Mouse (Mus musculus) left cerebral cortex, adult 9 months (tissue): ENCODE measurements at regions not wholly inside any gene's neighbourhood (a gene's known extent, or its start where the extent isn't known, plus 50 kb on each side); places are given as distances from the start of the nearest gene placed in this dataset.

Source experiments
- DNase-seq, 2 experiments: peaks; one replicate each; pipeline ENCODE4 v3.0.0; 2022; ENCODE audit warnings: low spot score in 2 of 2

GRCm38 (mm10) chr15:62901955-62902354 is 943.0 kb downstream of the Gsdmc2 start:
- DNase-seq = peak; percentile 19 to 22

DNA sequence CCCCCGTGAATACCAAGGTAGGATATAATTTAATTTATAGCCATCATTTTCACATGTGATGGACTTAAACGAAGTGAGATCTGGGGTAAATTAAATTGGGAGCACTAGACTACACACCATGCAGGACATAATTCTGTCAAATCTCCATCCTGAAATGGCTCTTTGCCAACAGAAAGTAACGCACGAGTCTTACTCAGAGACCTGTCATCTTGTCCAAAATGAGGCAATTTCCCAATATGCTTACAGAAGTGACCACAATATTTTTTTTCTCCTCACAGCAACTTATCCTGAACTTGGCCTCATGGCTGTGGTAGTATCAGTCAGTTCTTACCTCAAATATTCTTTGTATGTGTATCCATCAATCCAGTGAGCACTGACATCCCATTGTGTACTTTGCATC is 955.2 kb downstream of the Gsdmc2 start:
- no peak for DNase-seq

- DNase-seq = no peak
Measured at GRCm38 (mm10) chr15:62885331-62885730, 959.6 kb downstream of the Gsdmc2 start.

GRCm38 (mm10) chr15:62871082-62871766 is 973.8 kb downstream of the Gsdmc2 start:
- DNase-seq = no peak

GRCm38 (mm10) chr15:62862574-62862973 is 982.4 kb downstream of the Gsdmc2 start:
- no peak for DNase-seq

DNA sequence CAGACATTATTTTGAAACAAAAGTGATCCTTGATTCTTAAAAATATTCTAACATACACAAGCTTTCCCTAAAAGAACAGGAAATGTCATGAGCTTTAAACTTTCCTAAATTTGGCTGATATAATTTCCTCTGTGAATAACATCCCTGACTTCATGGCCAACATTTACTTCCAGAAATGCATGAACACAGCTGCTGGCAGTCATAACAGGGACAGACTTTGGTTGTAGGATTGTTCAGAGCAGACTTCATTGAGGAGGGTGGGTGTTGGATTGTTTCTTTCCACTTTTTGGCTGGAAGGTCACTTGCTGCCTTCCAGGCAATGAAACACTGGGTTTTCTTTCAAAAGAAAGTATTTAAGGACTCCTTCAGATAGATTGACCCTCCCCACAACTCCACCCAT is 983.6 kb downstream of the Gsdmc2 start:
- no peak for DNase-seq

DNA sequence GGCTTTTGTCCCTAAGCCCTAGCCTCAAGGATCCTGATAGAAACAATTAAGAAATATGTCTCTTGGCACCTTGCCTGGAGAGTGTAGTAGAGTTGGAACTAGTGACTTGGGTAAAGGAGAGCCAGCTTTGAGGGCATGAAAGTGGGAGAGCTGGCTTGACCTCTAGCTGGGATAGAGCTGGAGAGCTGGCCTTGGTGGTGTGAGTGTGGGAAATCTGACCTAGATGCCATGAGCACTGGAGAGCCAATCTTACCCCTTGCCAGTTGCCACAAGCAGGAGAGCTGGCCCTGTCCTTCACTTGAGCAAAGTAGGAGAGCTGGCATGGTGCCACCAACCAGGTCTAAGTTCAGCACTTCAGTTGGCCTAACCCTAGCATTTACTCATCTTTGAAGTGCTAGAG is 995.7 kb downstream of the Gsdmc2 start:
- DNase-seq = no peak

DNA sequence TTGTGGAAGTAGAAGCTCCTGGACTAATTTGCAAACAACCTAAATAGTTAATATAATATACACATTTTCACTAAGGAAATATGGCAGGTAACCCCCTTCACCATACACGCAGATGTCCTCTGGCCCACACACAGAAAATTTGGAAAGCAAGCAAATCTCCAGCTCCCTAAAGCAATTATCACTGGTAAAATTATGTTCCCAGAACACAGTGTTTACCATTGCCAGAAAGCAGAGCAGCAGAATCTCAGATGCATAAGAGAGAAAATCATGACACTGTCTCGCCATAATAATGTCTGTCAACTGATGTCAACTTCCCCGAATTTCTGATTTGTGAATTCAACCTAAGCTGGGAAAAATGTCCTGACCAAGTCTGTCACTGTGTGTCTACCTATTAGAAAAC is 999.1 kb downstream of the Gsdmc2 start:
- DNase-seq = no peak

DNA sequence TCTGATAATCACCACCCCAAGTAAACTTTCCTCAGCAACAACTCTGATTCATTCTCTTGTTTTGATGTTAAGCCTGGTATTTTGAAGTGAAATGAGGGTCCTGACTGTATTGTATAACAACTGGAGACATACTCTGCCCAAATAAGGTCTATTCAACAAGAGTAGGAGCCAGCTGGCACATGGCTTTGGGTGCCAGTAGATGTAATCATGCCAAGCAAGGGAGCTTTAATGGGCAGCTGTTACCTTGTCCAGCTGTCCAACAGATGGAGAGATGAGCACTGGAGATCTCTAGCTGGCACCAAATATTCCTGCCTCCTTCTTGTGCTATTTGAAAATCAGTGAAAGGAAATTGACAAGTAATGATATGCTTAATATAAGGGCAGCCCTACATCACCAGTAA is 1019.4 kb downstream of the Gsdmc2 start:
- no peak for DNase-seq

- DNase-seq = no peak
Measured at GRCm38 (mm10) chr15:62823861-62824518, 1021.0 kb downstream of the Gsdmc2 start.

DNA sequence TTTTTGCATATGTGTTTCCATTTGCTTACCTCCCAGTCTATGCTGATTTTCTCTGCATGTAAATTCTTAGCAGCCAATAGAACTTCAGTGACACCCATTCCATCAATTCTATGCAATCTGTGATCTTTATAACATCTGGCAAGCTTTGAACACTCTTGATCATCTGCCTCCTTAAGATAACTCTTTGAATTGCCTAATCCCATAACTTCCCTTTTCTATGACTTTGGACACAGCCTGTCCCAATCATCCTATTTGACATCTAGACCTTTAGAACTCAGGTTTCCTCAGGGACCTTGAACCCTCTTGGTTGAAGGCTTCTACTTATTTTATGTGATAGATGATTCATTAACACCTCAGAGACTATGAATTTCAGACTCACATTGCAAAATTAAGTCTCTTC is 1022.7 kb downstream of the Gsdmc2 start:
- no peak for DNase-seq

DNA sequence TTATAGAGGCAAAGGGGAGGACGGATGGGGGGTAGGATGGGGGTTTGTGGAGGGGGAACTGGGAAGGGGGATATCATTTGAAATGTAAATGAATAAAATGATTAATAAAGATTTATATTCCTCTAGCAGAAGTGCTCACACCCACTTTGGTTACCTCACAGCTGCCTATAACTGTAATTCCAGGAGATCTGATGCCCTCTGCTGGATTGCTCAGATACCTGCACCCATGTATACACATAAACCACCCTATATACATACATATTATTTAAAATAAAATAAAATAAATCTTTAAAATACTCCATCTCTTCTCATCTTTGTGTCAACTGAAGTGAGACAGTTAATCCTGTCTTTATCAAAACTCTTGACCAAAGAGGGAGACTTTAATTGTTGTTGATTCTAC is 1031.9 kb downstream of the Gsdmc2 start:
- DNase-seq = no peak

DNA sequence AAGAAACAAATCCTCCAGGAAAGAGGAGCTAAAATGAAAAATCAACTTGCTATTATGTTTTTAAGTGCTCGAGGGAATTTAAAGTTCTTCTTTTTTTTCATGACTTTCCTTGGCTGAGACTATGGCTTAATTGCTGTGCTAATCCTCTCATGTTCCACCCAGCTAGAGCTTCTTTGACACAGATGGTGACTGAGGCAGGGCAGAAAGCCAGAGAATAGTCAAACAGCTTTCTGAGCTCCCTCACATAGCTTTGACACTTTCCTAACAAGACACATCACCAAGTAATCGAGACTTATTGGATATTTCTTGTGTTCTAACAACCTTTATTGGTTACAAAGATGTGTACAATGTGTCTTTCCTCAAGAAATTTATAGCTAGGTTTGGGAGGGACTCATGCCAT is 1033.0 kb downstream of the Gsdmc2 start:
- peak in 1 of 2 experiments; percentile 2 for DNase-seq

DNA sequence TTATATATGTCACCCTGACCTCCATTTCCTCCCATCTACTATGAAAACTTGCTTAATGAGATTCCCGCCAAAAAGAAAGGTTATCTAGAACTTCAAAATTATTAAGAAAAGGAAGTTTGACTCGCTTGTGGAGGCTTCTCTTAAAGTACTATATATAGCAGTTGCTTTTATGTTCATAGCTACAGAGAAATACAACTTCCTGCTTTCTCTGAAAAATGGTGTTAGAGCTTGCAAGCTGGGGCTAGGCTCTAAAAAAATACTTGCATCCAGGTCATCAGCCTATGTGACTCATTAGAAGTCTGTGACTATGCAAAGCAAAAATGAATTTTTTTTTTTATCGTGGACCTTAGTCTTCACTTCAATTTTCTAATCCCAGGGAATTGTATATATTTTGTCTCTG is 1035.7 kb downstream of the Gsdmc2 start:
- no peak for DNase-seq

DNA sequence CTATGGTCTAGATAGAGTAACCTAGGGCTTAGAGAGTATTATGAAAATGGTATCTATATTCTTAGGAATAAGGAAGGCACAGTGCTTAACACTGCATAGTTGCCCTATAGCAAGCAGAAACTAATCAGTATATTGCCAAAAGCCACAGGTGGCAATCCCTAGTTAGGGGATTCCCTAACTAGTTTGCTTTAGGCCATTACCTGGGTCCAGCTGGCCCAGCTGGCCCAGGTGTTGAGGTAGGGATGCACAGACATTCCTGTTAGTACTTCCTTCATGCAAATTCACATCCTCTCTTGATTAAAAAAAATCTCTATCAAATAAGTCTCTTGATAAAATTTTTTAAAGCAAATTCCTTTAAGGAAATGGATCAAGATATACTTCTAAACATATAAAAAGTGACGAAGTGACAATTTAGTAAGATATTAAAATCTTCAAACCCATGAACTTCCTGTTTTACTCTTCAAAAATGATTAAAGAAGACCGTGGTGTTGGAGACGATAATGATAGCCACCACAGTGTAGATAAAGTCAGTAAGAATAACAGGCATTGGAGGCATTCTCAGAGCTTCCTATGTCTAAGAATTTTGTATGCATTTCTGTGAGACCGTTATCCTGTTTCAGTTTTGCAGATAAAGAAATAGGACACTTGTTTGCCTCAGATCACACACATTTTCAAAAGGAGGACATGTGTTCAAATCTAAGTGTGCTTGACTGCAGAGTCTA is 1036.7 kb downstream of the Gsdmc2 start:
- DNase-seq = no peak

- no peak for DNase-seq
Measured at GRCm38 (mm10) chr15:62807364-62807763, 1037.6 kb downstream of the Gsdmc2 start.

DNA sequence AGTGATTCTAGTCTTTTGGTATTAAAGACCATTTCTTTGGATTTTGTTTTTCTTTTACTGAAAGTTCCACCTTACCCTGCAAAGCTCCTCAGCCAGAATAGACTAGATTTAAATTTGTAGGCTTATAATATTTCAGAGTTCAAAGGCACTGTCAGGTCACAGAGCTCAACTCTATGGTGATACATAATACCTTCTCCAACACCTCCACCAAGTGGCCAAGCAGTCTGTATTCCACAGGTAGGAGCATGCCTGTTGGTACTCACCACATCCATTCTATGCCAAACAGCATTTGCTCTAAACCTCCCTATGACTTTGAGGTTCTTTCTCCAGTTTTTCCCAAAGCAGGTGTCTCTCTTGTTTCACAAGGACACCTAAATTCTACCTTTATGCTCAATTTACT is 1042.2 kb downstream of the Gsdmc2 start:
- no peak for DNase-seq

GRCm38 (mm10) chr15:62798731-62799130 is 1046.2 kb downstream of the Gsdmc2 start:
- DNase-seq = no peak

DNA sequence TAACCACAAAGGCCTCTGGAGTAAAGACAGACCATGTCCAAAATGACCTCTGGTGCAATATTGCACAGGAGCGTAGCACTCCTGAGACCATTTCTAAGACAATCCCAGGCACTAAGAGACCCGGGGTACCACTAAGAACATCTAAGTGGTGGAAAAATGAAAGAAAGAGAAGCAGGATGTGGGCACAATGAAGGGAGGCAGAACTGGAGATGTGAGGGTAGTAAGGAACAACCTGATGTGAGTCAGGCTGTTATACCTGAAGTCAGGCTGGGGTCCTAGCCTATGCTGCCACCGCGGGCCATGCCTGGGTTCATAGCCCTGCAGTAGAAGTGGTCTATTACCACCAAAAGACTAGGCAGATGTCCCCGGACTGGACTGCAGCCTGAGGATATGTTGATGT is 1051.4 kb downstream of the Gsdmc2 start:
- DNase-seq = no peak

- DNase-seq = no peak
Measured at GRCm38 (mm10) chr15:62792084-62792483, 1052.9 kb downstream of the Gsdmc2 start.

DNA sequence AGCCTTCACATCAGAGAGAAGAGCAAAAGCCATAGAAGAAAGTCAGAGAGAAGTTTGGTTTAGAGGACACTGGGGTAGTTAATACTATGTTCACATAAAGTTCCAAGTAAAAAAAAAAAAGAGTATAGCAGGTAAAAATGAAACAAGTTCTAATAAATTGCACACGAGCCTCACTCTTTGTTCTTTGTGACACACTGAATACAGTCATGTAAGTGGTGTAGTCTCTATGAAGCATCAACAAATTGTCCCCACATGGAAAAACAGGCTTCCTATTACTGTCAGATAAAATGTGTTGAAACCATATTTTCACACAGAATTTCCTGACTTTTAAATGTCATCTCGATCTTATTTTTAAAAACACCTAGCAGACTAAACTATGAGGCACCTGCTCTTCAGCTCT is 1057.2 kb downstream of the Gsdmc2 start:
- no peak for DNase-seq

DNA sequence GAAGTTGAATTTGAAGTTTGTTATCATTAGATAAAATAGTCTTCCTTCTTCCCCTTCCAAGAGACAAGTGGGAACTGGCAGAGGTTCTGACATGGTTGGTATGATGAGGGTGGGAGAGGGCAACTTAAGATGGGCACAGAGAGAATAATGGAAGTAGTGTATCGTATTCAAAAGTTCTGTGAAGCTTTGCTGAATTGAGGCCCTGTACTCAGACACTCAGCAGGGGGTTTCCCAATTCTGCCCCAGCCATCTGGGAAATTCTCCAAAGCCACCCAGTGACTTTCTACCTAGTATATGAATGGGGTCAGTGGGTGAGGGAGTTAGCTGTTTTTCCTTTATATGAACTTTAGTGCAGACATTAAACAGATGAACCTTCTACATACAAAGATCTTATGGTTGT is 1058.7 kb downstream of the Gsdmc2 start:
- DNase-seq = no peak
